Mouse (Mus musculus): Measurements from ENCODE around the gene Gp1bb.

- TF ChIP-seq POLR2A (IDR thresholded peaks at IDR 0.05; ENCODE audit: low read depth, low read length) (no peak), CTCF (IDR thresholded peaks at IDR 0.05; ENCODE audit: extremely low read depth, insufficient read length, insufficient replicate concordance, low read depth, low read length) (no peak)
Observed at GRCm38 (mm10) chr16:18633333-18633732, 11.1 kb upstream of the Gp1bb start.

All from small intestine, adult 2 months (tissue).